Mouse (Mus musculus) ES-Bruce4 (cell line): ENCODE measurements around the gene Phldb2. TPM values are rescaled to one million over a fixed set of nuclear protein-coding genes. Genes with fewer than 3 reads are reported as not detected.

ENCODE experiments used
- H3K27ac ChIP-seq: 2 replicates; pipeline ENCODE4 v1.5.1; 2012; ENCODE audit warnings: low read length, inconsistent platforms; ENCODE audit not compliant: insufficient read depth
- H3K27me3 ChIP-seq: 2 replicates; pipeline ENCODE4 v1.6.1; 2012; ENCODE audit warnings: mild to moderate bottlenecking, low read length, inconsistent platforms; ENCODE audit not compliant: control insufficient read depth, poor library complexity, insufficient read depth, severe bottlenecking
- H3K36me3 ChIP-seq: 2 replicates; pipeline ENCODE4 v1.6.1; 2012; ENCODE audit warnings: inconsistent platforms, mild to moderate bottlenecking, low read length, moderate library complexity; ENCODE audit not compliant: control insufficient read depth, poor library complexity, insufficient read depth, severe bottlenecking
- H3K4me1 ChIP-seq: one replicate; pipeline ENCODE4 v1.8.1; 2011; ENCODE audit warnings: low read length; ENCODE audit not compliant: control insufficient read depth, insufficient read depth
- H3K4me3 ChIP-seq: 2 replicates; pipeline ENCODE4 v1.5.1; 2011; ENCODE audit warnings: low read depth, mild to moderate bottlenecking, low read length
- H3K9ac ChIP-seq: 2 replicates; pipeline ENCODE4 v1.6.1; 2012; ENCODE audit warnings: low read depth, mild to moderate bottlenecking, inconsistent platforms; ENCODE audit not compliant: poor library complexity, severe bottlenecking
- H3K9me3 ChIP-seq: replicated peaks from 2 replicates; pipeline ENCODE4 v1.6.1; 2012; ENCODE audit warnings: mild to moderate bottlenecking, low read length, inconsistent platforms; ENCODE audit not compliant: control insufficient read depth, poor library complexity, insufficient read depth, severe bottlenecking
- CTCF ChIP-seq: IDR thresholded peaks from one replicate; pipeline ENCODE4 v1.8.1; 2011; ENCODE audit warnings: low read depth, low read length
- EP300 ChIP-seq: IDR thresholded peaks from 2 replicates; pipeline ENCODE4 v1.6.1; 2011; ENCODE audit warnings: low read depth, low read length; ENCODE audit not compliant: insufficient read depth
- POLR2A ChIP-seq: IDR thresholded peaks from one replicate; pipeline ENCODE4 v1.8.1; 2011; ENCODE audit warnings: low read length; ENCODE audit not compliant: insufficient read depth
- polyA plus RNA-seq: library from polyadenylated mRNA; stranded (reverse); fragments of >200 nt; gene quantifications from 2 replicates; pipeline ENCODE4 v1.2.4, GENCODE M21; 2011; ENCODE audit warnings: low read depth; ENCODE audit not compliant: missing spikeins, insufficient read depth, insufficient read length

The Phldb2 gene
- polyA plus RNA-seq, 1 experiment, result 60.9 TPM

- H3K36me3 ChIP-seq, result no peaks in the 10 kb centered on the region
- no peaks in the 10 kb centered on the region for H3K27me3 ChIP-seq
- TF ChIP-seq POLR2A (no peak), CTCF (no peak), EP300 (no peak)
Measured at GRCm38 (mm10) chr16:45825309-45825708, 128.1 kb downstream of the Phldb2 start.

GRCm38 (mm10) chr16:45824025-45824424, 129.4 kb downstream of the Phldb2 start:
- TF ChIP-seq CTCF (no peak), POLR2A (no peak), EP300 (no peak)
- Histone ChIP-seq H3K4me3 (no peak overlapping the region), H3K4me1 (no peaks in the 10 kb centered on the region), H3K9me3 (no peaks in the 10 kb centered on the region), H3K36me3 (no peaks in the 10 kb centered on the region), H3K27me3 (no peaks in the 10 kb centered on the region), H3K27ac (no peak overlapping the region), H3K9ac (no peak overlapping the region)

More at GRCm38 (mm10) chr16:45825309-45825708, 128.1 kb downstream of the Phldb2 start:
- no peak overlapping the region for H3K4me3 ChIP-seq
- H3K4me1 ChIP-seq, result no peaks in the 10 kb centered on the region
- H3K9ac ChIP-seq, result no peak overlapping the region
- H3K9me3 ChIP-seq, result no peaks in the 10 kb centered on the region
- no peak overlapping the region for H3K27ac ChIP-seq

- Histone ChIP-seq H3K4me3 (no peak overlapping the region), H3K9ac (no peak overlapping the region), H3K27ac (no peak overlapping the region), H3K4me1 (no peaks in the 10 kb centered on the region), H3K9me3 (no peaks in the 10 kb centered on the region), H3K27me3 (no peaks in the 10 kb centered on the region), H3K36me3 (no peaks in the 10 kb centered on the region)
- no peak for TF ChIP-seq CTCF
- TF ChIP-seq POLR2A, result no peak
- TF ChIP-seq EP300, result no peak
Measured at GRCm38 (mm10) chr16:45819911-45820310, 133.5 kb downstream of the Phldb2 start.

DNA sequence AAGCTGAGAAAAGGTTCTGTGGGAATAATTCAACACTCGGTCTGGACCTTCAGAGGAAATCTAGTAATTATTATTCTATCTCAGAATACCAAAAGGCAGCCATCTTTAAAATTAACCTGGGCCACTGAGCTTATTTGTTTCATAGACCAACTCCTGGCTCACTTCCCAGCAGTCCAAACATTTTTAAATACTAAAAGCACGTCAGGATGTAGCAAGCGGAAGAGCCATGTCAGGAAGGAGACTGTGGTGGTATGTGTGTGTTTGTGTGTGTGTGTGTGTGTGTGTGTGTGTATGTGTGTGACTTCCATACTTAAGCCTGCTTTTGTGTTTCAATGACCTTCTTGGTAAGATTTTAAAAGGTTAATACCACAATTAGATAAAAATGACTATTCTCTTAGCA, 135.6 kb downstream of the Phldb2 start:
- Histone ChIP-seq H3K36me3 (no peaks in the 10 kb centered on the region), H3K4me3 (no peak overlapping the region)
- no peak for TF ChIP-seq POLR2A
- TF ChIP-seq EP300, result no peak
- no peak for TF ChIP-seq CTCF

GRCm38 (mm10) chr16:45816670-45817069, 136.7 kb downstream of the Phldb2 start:
- Histone ChIP-seq H3K36me3 (no peaks in the 10 kb centered on the region), H3K4me1 (peaks cover 2% of the 10 kb centered on the region), H3K4me3 (no peak overlapping the region), H3K9ac (no peak overlapping the region), H3K9me3 (no peaks in the 10 kb centered on the region), H3K27me3 (no peaks in the 10 kb centered on the region), H3K27ac (no peak overlapping the region)
- TF ChIP-seq CTCF (no peak), EP300 (no peak), POLR2A (no peak)

More for the DNA sequence above, 135.6 kb downstream of the Phldb2 start:
- Histone ChIP-seq H3K4me1 (peaks cover 2% of the 10 kb centered on the region), H3K27ac (no peak overlapping the region), H3K27me3 (no peaks in the 10 kb centered on the region), H3K9ac (no peak overlapping the region), H3K9me3 (no peaks in the 10 kb centered on the region)

DNA sequence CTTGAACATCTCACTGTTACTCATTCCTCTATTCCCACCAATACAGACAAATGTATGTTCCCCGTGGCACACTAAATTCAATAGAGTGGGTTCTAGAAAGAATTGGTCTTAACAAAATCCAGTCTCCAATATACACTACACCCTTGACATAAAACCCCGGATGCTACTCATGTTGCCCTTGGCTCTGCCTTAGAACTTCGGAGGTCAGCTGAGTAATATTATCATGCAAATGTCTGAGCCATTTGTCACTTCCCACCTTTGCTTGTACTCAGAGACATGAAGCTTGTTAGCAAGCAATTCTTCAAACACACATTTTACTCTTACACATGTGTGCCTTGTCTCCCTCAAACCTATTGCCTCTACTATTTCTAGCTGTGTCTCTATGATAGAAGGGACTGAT, 138.8 kb downstream of the Phldb2 start:
- H3K4me1 ChIP-seq, result peaks cover 2% of the 10 kb centered on the region
- TF ChIP-seq POLR2A, result no peak
- no peak for TF ChIP-seq EP300
- TF ChIP-seq CTCF, result no peak
- no peaks in the 10 kb centered on the region for H3K9me3 ChIP-seq
- H3K27me3 ChIP-seq, result no peaks in the 10 kb centered on the region
- H3K9ac ChIP-seq, result no peak overlapping the region
- H3K27ac ChIP-seq, result no peak overlapping the region
- no peaks in the 10 kb centered on the region for H3K36me3 ChIP-seq
- H3K4me3 ChIP-seq, result no peak overlapping the region
